Mouse (Mus musculus) olfactory bulb, adult 2 months (tissue): Measurements from ENCODE around the gene Csf3.

Experiments used
- CTCF ChIP-seq: fragments of 200-500 bp; IDR thresholded peaks from 2 replicates; pipeline ENCODE4 v1.5.1; 2012; ENCODE audit warnings: low read depth, mild to moderate bottlenecking, low read length, moderate library complexity; ENCODE audit not compliant: insufficient read depth
- POLR2A ChIP-seq: fragments of 200-500 bp; IDR thresholded peaks from 2 replicates; pipeline ENCODE4 v1.6.1; 2012; ENCODE audit warnings: mild to moderate bottlenecking, low read depth, low read length, moderate library complexity; ENCODE audit not compliant: insufficient read depth

GRCm38 (mm10) chr11:98664091-98664490 is 37.0 kb upstream of the Csf3 start, which contains the start of gene Gsdma:
- TF ChIP-seq CTCF (no peak), POLR2A (no peak)
